Mouse (Mus musculus) stomach, postnatal 0 days (tissue): ENCODE measurements at regions not wholly inside any gene's neighbourhood (a gene's known extent, or its start where the extent isn't known, plus 50 kb on each side); places are given as distances from the start of the nearest gene placed in this dataset.

Experiments used
- CTCF ChIP-seq: IDR thresholded peaks from 2 replicates; pipeline ENCODE4 v1.5.1; 2016; ENCODE audit warnings: antibody characterized with exemption, low read depth, mild to moderate bottlenecking, moderate library complexity
- EP300 ChIP-seq: optimal IDR thresholded peaks from 2 replicates; pipeline ENCODE3; 2016; ENCODE audit warnings: antibody characterized with exemption

DNA sequence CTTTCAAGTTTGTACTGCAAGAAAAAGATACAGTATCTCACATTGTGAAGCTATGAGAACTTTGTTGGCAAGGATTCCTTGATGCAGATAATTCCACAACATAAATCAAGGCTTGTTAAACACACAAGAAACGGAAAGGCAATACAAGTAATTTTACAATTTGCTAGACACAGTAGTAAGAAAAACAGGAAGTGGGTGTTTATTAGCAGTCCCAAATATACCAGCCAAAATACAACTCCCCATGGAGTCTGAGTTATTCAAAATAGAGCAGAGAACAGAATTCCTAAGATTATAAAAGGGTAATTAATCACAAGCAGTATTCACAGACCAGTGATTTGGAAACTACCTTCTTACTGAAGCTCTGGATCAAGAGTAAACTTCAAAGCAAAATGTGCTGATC, 78.7 kb upstream of the Gm15217 start:
- TF ChIP-seq CTCF (no peak), EP300 (no peak)
